Mouse (Mus musculus): ENCODE measurements around the gene Cib4.
A peak's percentile ranks its signal among the peaks of the same experiment; 100 is the strongest.

Cib4 gene

GRCm38 (mm10) chr5:30571820-30572219 is 26.2 kb upstream of the Cib4 start:
- no peak for DNase-seq (ENCODE audit: low spot score)

GRCm38 (mm10) chr5:30568479-30568878 is 22.8 kb upstream of the Cib4 start:
- no peak for DNase-seq (ENCODE audit: low spot score)

GRCm38 (mm10) chr5:30559986-30560493 is 14.4 kb upstream of the Cib4 start:
- DNase-seq (ENCODE audit: low spot score), result no peak

GRCm38 (mm10) chr5:30559421-30559820 is 13.8 kb upstream of the Cib4 start:
- no peak for DNase-seq (ENCODE audit: low spot score)

- DNase-seq (ENCODE audit: low spot score), result no peak
These were observed 10.6 kb upstream of the Cib4 start for GRCm38 (mm10) chr5:30556284-30556683.

GRCm38 (mm10) chr5:30554981-30555380 is 9.3 kb upstream of the Cib4 start:
- no peak for DNase-seq (ENCODE audit: low spot score)

GRCm38 (mm10) chr5:30553936-30554335 is 8.3 kb upstream of the Cib4 start:
- no peak for DNase-seq (ENCODE audit: low spot score)

- no peak for DNase-seq (ENCODE audit: low spot score)
These were observed 6.4 kb upstream of the Cib4 start for GRCm38 (mm10) chr5:30552006-30552405.

GRCm38 (mm10) chr5:30551022-30551638 is 5.5 kb upstream of the Cib4 start:
- DNase-seq (ENCODE audit: low spot score), result no peak

GRCm38 (mm10) chr5:30550334-30551021 is 4.8 kb upstream of the Cib4 start:
- peak; percentile 25 for DNase-seq (ENCODE audit: low spot score)

GRCm38 (mm10) chr5:30548681-30549080 is 3.0 kb upstream of the Cib4 start:
- DNase-seq (ENCODE audit: low spot score), result no peak

- no peak for DNase-seq (ENCODE audit: low spot score)
These were observed 9.5 kb downstream of the Cib4 start for GRCm38 (mm10) chr5:30536051-30536570.

GRCm38 (mm10) chr5:30534637-30535036 is 11.0 kb downstream of the Cib4 start:
- DNase-seq (ENCODE audit: low spot score), result no peak

GRCm38 (mm10) chr5:30528906-30529305 is 16.7 kb downstream of the Cib4 start:
- no peak for DNase-seq (ENCODE audit: low spot score)

GRCm38 (mm10) chr5:30527129-30527528 is 18.5 kb downstream of the Cib4 start:
- no peak for DNase-seq (ENCODE audit: low spot score)

GRCm38 (mm10) chr5:30525920-30526836 is 19.5 kb downstream of the Cib4 start:
- no peak for DNase-seq (ENCODE audit: low spot score)

- DNase-seq (ENCODE audit: low spot score), result no peak
These were observed 21.4 kb downstream of the Cib4 start for GRCm38 (mm10) chr5:30524213-30524612.

GRCm38 (mm10) chr5:30523131-30523530 is 22.5 kb downstream of the Cib4 start:
- DNase-seq (ENCODE audit: low spot score), result no peak

- DNase-seq (ENCODE audit: low spot score), result no peak
These were observed 23.2 kb downstream of the Cib4 start for GRCm38 (mm10) chr5:30522406-30522805.

GRCm38 (mm10) chr5:30520214-30520732 is 25.4 kb downstream of the Cib4 start:
- DNase-seq (ENCODE audit: low spot score), result no peak

- no peak for DNase-seq (ENCODE audit: low spot score)
These were observed 26.1 kb downstream of the Cib4 start for GRCm38 (mm10) chr5:30519494-30519893.

- DNase-seq (ENCODE audit: low spot score), result no peak
These were observed 27.1 kb downstream of the Cib4 start for GRCm38 (mm10) chr5:30518547-30518946.

All from MN1 (cell line).